Mouse (Mus musculus) left cerebral cortex, adult 2 months (tissue): ENCODE measurements around the gene BC005537. TPM values are rescaled to one million over a fixed set of nuclear protein-coding genes. Genes with fewer than 3 reads are reported as not detected.
A peak's percentile ranks its signal among the peaks of the same experiment; 100 is the strongest.
"Not testable (repeated sequence)": the region's sequence is repeated elsewhere in the genome, so short reads cannot be mapped to it uniquely, and the experiment has no call there.

Source experiments
- DNase-seq, 2 experiments: peaks; one replicate each; pipeline ENCODE4 v3.0.0; 2021 to 2022; ENCODE audit warnings: low spot score in 2 of 2, mixed read lengths in 1 of 2; ENCODE audit errors: extremely low spot score in 1 of 2
- H3K27ac ChIP-seq: fragments of 200-600 bp; 2 replicates; pipeline ENCODE4 v1.8.1; 2022
- H3K4me3 ChIP-seq: fragments of 200-600 bp; 2 replicates; pipeline ENCODE4 v1.8.1; 2022
- CTCF ChIP-seq: fragments of 200-600 bp; IDR thresholded peaks from 2 replicates; pipeline ENCODE4 v1.8.1; 2022; ENCODE audit warnings: antibody characterized with exemption, mild to moderate bottlenecking, moderate library complexity
- intact Hi-C: fragments of 180-260 bp; cut with DNase I; formaldehyde crosslinking; loops from one replicate; pipeline ENCODE4 v1.15.1; 2025
- total RNA-seq, 2 experiments: library from RNA; stranded (reverse); gene quantifications; 2 replicates each; pipeline ENCODE4 v1.2.3; 2021

The BC005537 gene
- total RNA-seq, 2 experiments from 2014 or later, result 151 to 161 TPM

GRCm38 (mm10) chr13:24831353-24832130, 30.1 kb downstream of the BC005537 start, which contains the start of the genes Acot13 and Tdp2:
Gene Acot13, minus strand, starts transcription at chr13:24831540.
Gene Tdp2, plus strand, starts transcription at chr13:24831679.
- peak; percentile 94 for DNase-seq
- H3K4me3 ChIP-seq, result peak within 1 kb of the TSS; percentile 97
- TF ChIP-seq CTCF, result no peak; the same call in 1 of the 2 replicates
- intact Hi-C loops, result loop anchor here (1.0 kb wide), 1 partner anchor 31 kb away; no protein-coding TSS in a partner anchor
- peak within 1 kb of the TSS; percentile 90 for H3K27ac ChIP-seq

- intact Hi-C loops, result no loop called here
- Histone ChIP-seq H3K27ac (peak overlapping the region; percentile 75), H3K4me3 (peak overlapping the region; percentile 97)
- no peak for TF ChIP-seq CTCF
- no peak for DNase-seq
Observed at GRCm38 (mm10) chr13:24832131-24832810, 30.8 kb downstream of the BC005537 start.

GRCm38 (mm10) chr13:24832811-24833155, 31.3 kb downstream of the BC005537 start:
- DNase-seq, result no peak
- intact Hi-C loops, result no loop called here
- no peak overlapping the region for H3K27ac ChIP-seq
- H3K4me3 ChIP-seq, result no peak overlapping the region; the same call in 1 of the 2 replicates
- no peak for TF ChIP-seq CTCF

- intact Hi-C loops, H3K4me3 ChIP-seq, H3K27ac ChIP-seq, DNase-seq: not testable (repeated sequence)
Observed at GRCm38 (mm10) chr13:24837765-24838164, 36.3 kb downstream of the BC005537 start.

- intact Hi-C loops, result no loop called here
- Histone ChIP-seq H3K27ac (no peak overlapping the region), H3K4me3 (no peak overlapping the region)
- TF ChIP-seq CTCF, result no peak
- no peak for DNase-seq
Observed at GRCm38 (mm10) chr13:24839831-24840230, 38.4 kb downstream of the BC005537 start.

GRCm38 (mm10) chr13:24841702-24842101, 40.2 kb downstream of the BC005537 start:
- Histone ChIP-seq H3K27ac (no peak overlapping the region), H3K4me3 (no peak overlapping the region)
- intact Hi-C loops, result no loop called here
- no peak for DNase-seq
- TF ChIP-seq CTCF, result no peak

GRCm38 (mm10) chr13:24844983-24845955, 43.8 kb downstream of the BC005537 start, which contains the start of gene D130043K22Rik:
Gene D130043K22Rik, plus strand, starts transcription at chr13:24845135.
- intact Hi-C loops, result no loop called here
- peak within 1 kb of the TSS; percentile 74 for H3K4me3 ChIP-seq
- H3K27ac ChIP-seq, result peak within 1 kb of the TSS; percentile 92
- peak; percentile 78 to 79 for DNase-seq
- TF ChIP-seq CTCF, result no peak

GRCm38 (mm10) chr13:24849318-24849717, 47.9 kb downstream of the BC005537 start:
- Histone ChIP-seq H3K27ac (no peak overlapping the region), H3K4me3 (no peak overlapping the region)
- no peak for DNase-seq
- no peak for TF ChIP-seq CTCF
- intact Hi-C loops, result no loop called here

GRCm38 (mm10) chr13:24851989-24852388, 50.5 kb downstream of the BC005537 start:
- DNase-seq, result no peak
- H3K27ac ChIP-seq, result no peak overlapping the region
- no peak for TF ChIP-seq CTCF
- intact Hi-C loops, result no loop called here
- H3K4me3 ChIP-seq, result no peak overlapping the region

GRCm38 (mm10) chr13:24852570-24852969, 51.1 kb downstream of the BC005537 start:
- Histone ChIP-seq H3K4me3 (no peak overlapping the region), H3K27ac (no peak overlapping the region)
- no peak for TF ChIP-seq CTCF
- intact Hi-C loops, result no loop called here
- DNase-seq, result no peak

- H3K4me3 ChIP-seq, result no peak overlapping the region
- no peak for DNase-seq
- no peak overlapping the region for H3K27ac ChIP-seq
- intact Hi-C loops, result loop anchor here (5.0 kb wide), 1 partner anchor 377 kb away; no protein-coding TSS in a partner anchor
- no peak for TF ChIP-seq CTCF
Observed at GRCm38 (mm10) chr13:24859115-24859514, 57.7 kb downstream of the BC005537 start.
